Mouse (Mus musculus): Measurements from ENCODE around the gene Abr. TPM values are rescaled to one million over a fixed set of nuclear protein-coding genes. Genes with fewer than 3 reads are reported as not detected.

Abr gene
- total and polyA plus RNA-seq, 3 experiments: 3.8 to 8.8 TPM; not detected in 1

GRCm38 (mm10) chr11:76524947-76525346 is 97.2 kb downstream of the Abr start:
- Histone ChIP-seq H3K27me3 (ENCODE audit: control insufficient read depth in 1 of 2, insufficient read depth in 2 of 2, low read length in 2 of 2) (peaks cover 0 to 6% of the 10 kb centered on the region in 2 experiments; a peak in 3 of 4 replicates), H3K9ac (ENCODE audit: control insufficient read depth, low read depth, low read length, poor library complexity, severe bottlenecking) (no peak overlapping the region), H3K9me3 (replicated peaks; ENCODE audit: insufficient read depth, low read length) (no peaks in the 10 kb centered on the region), H3K36me3 (ENCODE audit: control insufficient read depth in 1 of 2, insufficient read depth in 2 of 2, low read length in 2 of 2) (no peaks in the 10 kb centered on the region), H3K4me3 (ENCODE audit: control insufficient read depth in 1 of 2, insufficient read depth in 1 of 2, low read depth in 2 of 2, low read length in 2 of 2) (no peak overlapping the region), H3K79me2 (ENCODE audit: control insufficient read depth, insufficient read depth, low read length, poor library complexity) (no peaks in the 10 kb centered on the region), H3K27ac (ENCODE audit: control insufficient read depth, low read depth, low read length) (no peak overlapping the region), H3K4me1 (ENCODE audit: control insufficient read depth in 1 of 2, insufficient read depth in 2 of 2, low read length in 2 of 2) (no peaks in the 10 kb centered on the region)
- peak; percentile 83 for DNase-seq (ENCODE audit: low read depth, low spot score)
- TF ChIP-seq TBP (IDR thresholded peaks at IDR 0.05; ENCODE audit: low read depth, low read length) (no peak), MAZ (IDR thresholded peaks at IDR 0.05; ENCODE audit: low read depth, low read length) (no peak), SMC3 (IDR thresholded peaks at IDR 0.05; ENCODE audit: low read depth, low read length) (peak; percentile 84), E2F4 (IDR thresholded peaks at IDR 0.05; ENCODE audit: borderline replicate concordance, low read depth, low read length) (no peak), ELF1 (IDR thresholded peaks at IDR 0.05; ENCODE audit: low read depth, low read length) (no peak), ZKSCAN1 (IDR thresholded peaks at IDR 0.05; ENCODE audit: low read depth, low read length) (no peak), ZC3H11A (IDR thresholded peaks at IDR 0.05; ENCODE audit: low read depth, low read length) (peak; percentile 38; the same call in 1 of the 2 replicates), HCFC1 (IDR thresholded peaks at IDR 0.05; ENCODE audit: low read depth, low read length) (no peak), CTCF (IDR thresholded peaks at IDR 0.05 in 2 of 3, conservative IDR thresholded peaks at IDR 0.05 in 1 of 3; ENCODE audit: control insufficient read depth in 1 of 3, insufficient read depth in 1 of 3, low read depth in 2 of 3, low read length in 3 of 3, poor library complexity in 1 of 3, severe bottlenecking in 1 of 3) (peak; percentile 88 to 96 (median 95)), NELFE (IDR thresholded peaks at IDR 0.05; ENCODE audit: low read depth, low read length) (no peak), RAD21 (IDR thresholded peaks at IDR 0.05; ENCODE audit: low read depth, low read length) (peak; percentile 79), POLR2AphosphoS5 (IDR thresholded peaks at IDR 0.05; ENCODE audit: borderline replicate concordance, low read depth, low read length) (no peak), TCF12 (IDR thresholded peaks at IDR 0.05; ENCODE audit: low read depth, low read length) (no peak), MAX (IDR thresholded peaks at IDR 0.05; ENCODE audit: low read length) (no peak), RCOR1 (IDR thresholded peaks at IDR 0.05; ENCODE audit: low read depth, low read length) (no peak), ZMIZ1 (IDR thresholded peaks at IDR 0.05; ENCODE audit: low read depth, low read length) (no peak), CHD1 (IDR thresholded peaks at IDR 0.05; ENCODE audit: low read depth, low read length) (no peak), MEF2A (IDR thresholded peaks at IDR 0.05; ENCODE audit: extremely low read depth, insufficient replicate concordance, low read depth, low read length, poor library complexity, severe bottlenecking) (no peak)

DNA sequence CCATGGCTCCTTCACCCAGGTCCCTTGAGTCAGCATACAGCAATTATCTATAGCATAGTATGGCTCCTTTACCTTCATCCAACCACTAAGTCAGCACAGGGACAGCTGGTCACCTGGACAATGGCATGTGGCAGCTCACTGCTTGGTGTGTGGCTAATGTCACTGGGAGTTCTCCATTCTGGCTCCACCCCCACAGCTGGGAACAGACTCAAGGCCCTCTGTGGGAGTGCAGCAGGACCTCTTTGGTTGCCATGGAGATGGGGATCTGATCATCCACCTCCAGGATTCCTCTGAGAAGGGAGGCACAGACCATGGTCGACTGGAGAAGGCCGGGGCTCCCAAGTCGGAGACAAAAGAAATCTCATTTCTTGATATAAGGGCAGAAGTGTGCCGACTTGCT is 98.8 kb downstream of the Abr start:
- no peaks in the 10 kb centered on the region for H3K4me1 ChIP-seq (ENCODE audit: control insufficient read depth in 1 of 2, insufficient read depth in 2 of 2, low read length in 2 of 2)
- no peak for DNase-seq (ENCODE audit: low read depth, low spot score)
- no peaks in the 10 kb centered on the region for H3K9me3 ChIP-seq (replicated peaks; ENCODE audit: insufficient read depth, low read length)
- H3K79me2 ChIP-seq (ENCODE audit: control insufficient read depth, insufficient read depth, low read length, poor library complexity): no peaks in the 10 kb centered on the region
- no peak for TF ChIP-seq TAL1 (IDR thresholded peaks at IDR 0.05; ENCODE audit: low read length)
- 0 out of 2 replicates have a peak, but pooled peaks have one; percentile 19 for TF ChIP-seq USF1 (IDR thresholded peaks at IDR 0.05; ENCODE audit: low read depth, low read length)
- no peak overlapping the region for H3K4me3 ChIP-seq (ENCODE audit: control insufficient read depth in 1 of 2, insufficient read depth in 1 of 2, low read depth in 2 of 2, low read length in 2 of 2)
- H3K27me3 ChIP-seq (ENCODE audit: control insufficient read depth in 1 of 2, insufficient read depth in 2 of 2, low read length in 2 of 2): peaks cover 6 to 8% of the 10 kb centered on the region in 2 experiments; a peak in 3 of 4 replicates
- no peak overlapping the region for H3K9ac ChIP-seq (ENCODE audit: control insufficient read depth, low read depth, low read length, poor library complexity, severe bottlenecking)
- no peaks in the 10 kb centered on the region for H3K36me3 ChIP-seq (ENCODE audit: control insufficient read depth in 1 of 2, insufficient read depth in 2 of 2, low read length in 2 of 2)
- no peak overlapping the region for H3K27ac ChIP-seq (ENCODE audit: control insufficient read depth, low read depth, low read length)

Data from MEL (cell line).